Mouse (Mus musculus): ENCODE data around the gene Apobec1.
A peak's percentile ranks its signal among the peaks of the same experiment; 100 is the strongest.

DNA sequence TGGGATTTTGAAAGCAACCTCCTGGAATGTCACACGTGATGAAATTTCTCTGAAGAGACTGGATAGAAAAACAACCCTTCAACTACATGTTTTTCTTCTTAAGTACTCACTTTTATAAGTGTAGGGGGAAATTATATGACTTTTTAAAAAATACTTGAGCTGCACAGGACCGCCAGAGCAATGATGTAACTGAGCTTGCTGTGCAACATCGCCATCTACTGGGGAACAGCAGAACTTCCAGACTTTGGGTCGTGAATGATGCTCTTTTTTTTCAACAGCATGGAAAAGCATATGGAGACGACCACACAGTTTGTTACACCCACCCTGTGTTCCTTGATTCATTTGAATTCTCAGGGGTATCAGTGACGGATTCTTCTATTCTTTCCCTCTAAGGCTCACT, 39.8 kb downstream of the Apobec1 start:
- TF ChIP-seq CTCF (IDR thresholded peaks at IDR 0.05; ENCODE audit: borderline replicate concordance, extremely low read depth, insufficient read depth, insufficient read length) (peak; percentile 88), POLR2A (IDR thresholded peaks at IDR 0.05; ENCODE audit: borderline replicate concordance, extremely low read depth, insufficient read depth, insufficient read length, poor library complexity, severe bottlenecking) (no peak)

Data from brain, embryonic 14.5 days (tissue).